Mouse (Mus musculus) MEL (cell line): ENCODE results near the gene Daam1. TPM values are rescaled to one million over a fixed set of nuclear protein-coding genes. Genes with fewer than 3 reads are reported as not detected.

Source experiments
- DNase-seq: peaks from one replicate; pipeline ENCODE4 v3.0.0; 2011; ENCODE audit warnings: low read depth, low spot score
- H3K27ac ChIP-seq: 2 replicates; pipeline ENCODE4 v1.5.1; 2012; ENCODE audit warnings: low read depth, mild to moderate bottlenecking, control low read depth, low read length, moderate library complexity; ENCODE audit not compliant: control insufficient read depth
- H3K27me3 ChIP-seq, 2 experiments: fragments of 150-350 bp in 1 of 2; sonication (generic) in 1 of 2; 2 replicates each; pipeline ENCODE4 v1.6.1; 2012; ENCODE audit warnings: low read length in 2 of 2, mild to moderate bottlenecking in 2 of 2, improper control_type of control experiment in 1 of 2, moderate library complexity in 1 of 2; ENCODE audit not compliant: insufficient read depth in 2 of 2, control insufficient read depth in 1 of 2
- H3K36me3 ChIP-seq, 2 experiments: 2 replicates each; pipeline ENCODE4 v1.6.1; 2012 to 2014; ENCODE audit warnings: low read length in 2 of 2, improper control_type of control experiment in 1 of 2, inconsistent platforms in 1 of 2, mild to moderate bottlenecking in 1 of 2; ENCODE audit not compliant: insufficient read depth in 2 of 2, control insufficient read depth in 1 of 2
- H3K4me1 ChIP-seq, 2 experiments: fragments of 150-350 bp in 1 of 2; sonication (generic) in 1 of 2; 2 replicates each; pipeline ENCODE4 v1.6.1; 2012; ENCODE audit warnings: low read length in 2 of 2, improper control_type of control experiment in 1 of 2, mild to moderate bottlenecking in 1 of 2; ENCODE audit not compliant: insufficient read depth in 2 of 2, control insufficient read depth in 1 of 2
- H3K4me3 ChIP-seq, 2 experiments: fragments of 150-350 bp in 1 of 2; sonication (generic) in 1 of 2; 2 replicates each; pipeline ENCODE4 v1.5.1; 2012; ENCODE audit warnings: low read depth in 2 of 2, low read length in 2 of 2, mild to moderate bottlenecking in 2 of 2, moderate library complexity in 2 of 2, control low read depth in 1 of 2, improper control_type of control experiment in 1 of 2; ENCODE audit not compliant: control insufficient read depth in 1 of 2, insufficient read depth in 1 of 2
- H3K79me2 ChIP-seq: 2 replicates; pipeline ENCODE4 v1.6.1; 2012; ENCODE audit warnings: mild to moderate bottlenecking, low read length, moderate library complexity; ENCODE audit not compliant: control insufficient read depth, poor library complexity, insufficient read depth
- H3K9ac ChIP-seq: 2 replicates; pipeline ENCODE4 v1.6.1; 2012; ENCODE audit warnings: low read depth, mild to moderate bottlenecking, control low read depth, low read length, moderate library complexity; ENCODE audit not compliant: control insufficient read depth, poor library complexity, severe bottlenecking
- H3K9me3 ChIP-seq: fragments of 150-350 bp; sonication (generic); replicated peaks from 2 replicates; pipeline ENCODE4 v1.6.1; 2012; ENCODE audit warnings: mild to moderate bottlenecking, low read length, improper control_type of control experiment, moderate library complexity; ENCODE audit not compliant: insufficient read depth
- CHD1 ChIP-seq: IDR thresholded peaks from 2 replicates; pipeline ENCODE4 v1.6.1; 2012; ENCODE audit warnings: low read depth, mild to moderate bottlenecking, inconsistent platforms, low read length, improper control_type of control experiment
- CHD2 ChIP-seq: IDR thresholded peaks from 2 replicates; pipeline ENCODE4 v1.6.1; 2011; ENCODE audit warnings: low read length, improper control_type of control experiment
- E2F4 ChIP-seq: IDR thresholded peaks from 2 replicates; pipeline ENCODE4 v1.6.1; 2011; ENCODE audit warnings: low read depth, low read length, improper control_type of control experiment, borderline replicate concordance
- ELF1 ChIP-seq: IDR thresholded peaks from 2 replicates; pipeline ENCODE4 v1.6.1; 2014; ENCODE audit warnings: low read depth, mild to moderate bottlenecking, inconsistent platforms, low read length, improper control_type of control experiment, moderate library complexity
- GATA1 ChIP-seq: IDR thresholded peaks from 2 replicates; pipeline ENCODE4 v1.6.1; 2011; ENCODE audit warnings: low read depth, low read length, improper control_type of control experiment
- KAT2A ChIP-seq: conservative IDR thresholded peaks from 2 replicates; pipeline ENCODE4 v1.6.1; 2012; ENCODE audit warnings: low read depth, low read length, improper control_type of control experiment, inconsistent platforms
- MAX ChIP-seq: IDR thresholded peaks from 2 replicates; pipeline ENCODE4 v1.6.1; 2011; ENCODE audit warnings: low read length, improper control_type of control experiment
- MAZ ChIP-seq: IDR thresholded peaks from 2 replicates; pipeline ENCODE4 v1.6.1; 2012; ENCODE audit warnings: low read depth, mild to moderate bottlenecking, inconsistent platforms, low read length, improper control_type of control experiment
- MEF2A ChIP-seq: IDR thresholded peaks from 2 replicates; pipeline ENCODE4 v1.6.1; 2014; ENCODE audit warnings: low read depth, mild to moderate bottlenecking, inconsistent platforms, low read length, improper control_type of control experiment; ENCODE audit not compliant: poor library complexity, insufficient replicate concordance, severe bottlenecking; ENCODE audit errors: extremely low read depth
- MYB ChIP-seq: IDR thresholded peaks from 2 replicates; pipeline ENCODE4 v1.6.1; 2011; ENCODE audit warnings: mild to moderate bottlenecking, low read depth, low read length, improper control_type of control experiment
- NELFE ChIP-seq: IDR thresholded peaks from 2 replicates; pipeline ENCODE4 v1.6.1; 2011; ENCODE audit warnings: low read depth, low read length, improper control_type of control experiment
- NRF1 ChIP-seq: IDR thresholded peaks from 2 replicates; pipeline ENCODE4 v1.6.1; 2014; ENCODE audit warnings: low read depth, mild to moderate bottlenecking, inconsistent platforms, low read length, improper control_type of control experiment, moderate library complexity; ENCODE audit not compliant: poor library complexity, insufficient read depth, severe bottlenecking
- POLR2A ChIP-seq, 2 experiments: IDR thresholded peaks; 2 replicates each; pipeline ENCODE4 v1.6.1; 2011 to 2012; ENCODE audit warnings: low read length in 2 of 2, mild to moderate bottlenecking in 2 of 2, control low read depth in 1 of 2, improper control_type of control experiment in 1 of 2, low read depth in 1 of 2, moderate library complexity in 1 of 2; ENCODE audit not compliant: control insufficient read depth in 1 of 2, insufficient read depth in 1 of 2, poor library complexity in 1 of 2
- POLR2AphosphoS2 ChIP-seq: IDR thresholded peaks from 2 replicates; pipeline ENCODE4 v1.6.1; 2011; ENCODE audit warnings: low read length, improper control_type of control experiment
- POLR2AphosphoS5 ChIP-seq: IDR thresholded peaks from 2 replicates; pipeline ENCODE4 v1.6.1; 2012; ENCODE audit warnings: low read depth, borderline replicate concordance, mild to moderate bottlenecking, inconsistent platforms, low read length, moderate library complexity, mixed read lengths
- RCOR1 ChIP-seq: IDR thresholded peaks from 2 replicates; pipeline ENCODE4 v1.6.1; 2012; ENCODE audit warnings: low read depth, mild to moderate bottlenecking, inconsistent platforms, low read length, improper control_type of control experiment
- SIN3A ChIP-seq: IDR thresholded peaks from 2 replicates; pipeline ENCODE4 v1.6.1; 2012; ENCODE audit warnings: low read length, improper control_type of control experiment, inconsistent platforms
- TAL1 ChIP-seq: IDR thresholded peaks from 2 replicates; pipeline ENCODE4 v1.6.1; 2012; ENCODE audit warnings: mild to moderate bottlenecking, inconsistent platforms, low read length, moderate library complexity, mixed read lengths
- TCF12 ChIP-seq: IDR thresholded peaks from 2 replicates; pipeline ENCODE4 v1.6.1; 2014; ENCODE audit warnings: low read depth, mild to moderate bottlenecking, inconsistent platforms, low read length, improper control_type of control experiment, moderate library complexity
- ZMIZ1 ChIP-seq: IDR thresholded peaks from 2 replicates; pipeline ENCODE4 v1.6.1; 2012; ENCODE audit warnings: low read depth, mild to moderate bottlenecking, inconsistent platforms, low read length, improper control_type of control experiment, moderate library complexity
- ZNF384 ChIP-seq: IDR thresholded peaks from 2 replicates; pipeline ENCODE4 v1.6.1; 2012; ENCODE audit warnings: low read depth, mild to moderate bottlenecking, inconsistent platforms, low read length, improper control_type of control experiment
- polyA plus RNA-seq, 2 experiments: library from polyadenylated mRNA; stranded (reverse) in 1 of 2; unstranded in 1 of 2; fragments of >175 nt in 1 of 2; fragments of >200 nt in 1 of 2; gene quantifications; 2 replicates each; pipeline versions ENCODE4 v1.2.1 to v1.2.4; 2012; ENCODE audit warnings: low replicate concordance in 2 of 2, low read depth in 1 of 2; ENCODE audit not compliant: insufficient read length in 2 of 2, insufficient read depth in 1 of 2, missing spikeins in 1 of 2
- total RNA-seq: library from RNA; depleted of rRNA; stranded (reverse); fragments of 300-350 nt; gene quantifications from 2 replicates; pipeline ENCODE4 v1.2.3, GENCODE M21; 2012

The Daam1 gene
- total and polyA plus RNA-seq, 3 experiments = 9.2 to 12.0 TPM; not detected in 1

- Histone ChIP-seq H3K4me3 (no peak overlapping the region), H3K27me3 (no peaks in the 10 kb centered on the region), H3K9ac (no peak overlapping the region), H3K4me1 (peaks cover 0 to 7% of the 10 kb centered on the region in 2 experiments; a peak in 2 of 4 replicates), H3K79me2 (no peaks in the 10 kb centered on the region), H3K36me3 (peaks cover 0 to 9% of the 10 kb centered on the region in 2 experiments; a peak in 2 of 4 replicates), H3K27ac (no peak overlapping the region), H3K9me3 (no peaks in the 10 kb centered on the region)
- DNase-seq = peak; percentile 8
- TF ChIP-seq ZNF384 = no peak
- no peak for TF ChIP-seq MYB
- no peak for TF ChIP-seq POLR2AphosphoS2
- TF ChIP-seq MEF2A = no peak
- TF ChIP-seq MAX = no peak
- TF ChIP-seq KAT2A = no peak
- TF ChIP-seq GATA1 = no peak
- TF ChIP-seq NRF1 = no peak
- TF ChIP-seq NELFE = no peak
- TF ChIP-seq POLR2AphosphoS5 = no peak
- TF ChIP-seq POLR2A (IDR thresholded peaks at IDR 0.05; ENCODE audit: control insufficient read depth in 1 of 2, insufficient read depth in 1 of 2, low read depth in 1 of 2, low read length in 2 of 2, poor library complexity in 1 of 2) = no peak
- TF ChIP-seq CHD1 = no peak
- TF ChIP-seq TCF12 = no peak
Observed at GRCm38 (mm10) chr12:72036097-72036661, 205.3 kb downstream of the Daam1 start.

DNA sequence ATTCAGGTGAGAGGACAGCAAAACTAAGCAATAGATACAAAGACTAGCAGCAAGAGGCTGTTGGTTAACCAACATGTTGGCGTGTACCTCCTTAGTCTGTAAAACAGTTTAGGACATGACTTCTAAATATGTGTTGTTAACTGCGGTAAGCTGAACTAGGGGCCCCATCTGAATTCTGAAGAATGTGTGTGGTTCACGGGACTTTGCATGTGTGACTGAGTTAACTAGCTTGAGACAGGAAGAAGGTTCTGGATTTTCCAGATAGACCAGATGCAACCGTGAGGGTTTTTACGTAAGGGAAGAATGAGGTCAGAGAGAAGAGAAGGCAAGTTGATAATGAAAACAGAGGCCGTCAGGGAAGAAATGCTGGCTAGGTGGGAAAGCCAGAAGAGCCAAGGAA lies 206.2 kb downstream of the Daam1 start:
- Histone ChIP-seq H3K79me2 (no peaks in the 10 kb centered on the region), H3K27ac (no peak overlapping the region), H3K9ac (no peak overlapping the region), H3K9me3 (no peaks in the 10 kb centered on the region), H3K36me3 (peaks cover 0 to 9% of the 10 kb centered on the region in 2 experiments; a peak in 2 of 4 replicates), H3K27me3 (no peaks in the 10 kb centered on the region), H3K4me3 (no peak overlapping the region), H3K4me1 (peaks cover 0 to 7% of the 10 kb centered on the region in 2 experiments; a peak in 2 of 4 replicates)
- DNase-seq = no peak
- no peak for TF ChIP-seq TCF12
- no peak for TF ChIP-seq SIN3A
- TF ChIP-seq E2F4 = no peak
- TF ChIP-seq ELF1 = no peak
- TF ChIP-seq POLR2AphosphoS5 = no peak
- no peak for TF ChIP-seq TAL1
- TF ChIP-seq CHD2 = no peak
- TF ChIP-seq RCOR1 = no peak
- no peak for TF ChIP-seq NELFE
- TF ChIP-seq MAZ = no peak
- no peak for TF ChIP-seq NRF1
- TF ChIP-seq ZMIZ1 = no peak
- TF ChIP-seq POLR2A (IDR thresholded peaks at IDR 0.05; ENCODE audit: control insufficient read depth in 1 of 2, insufficient read depth in 1 of 2, low read depth in 1 of 2, low read length in 2 of 2, poor library complexity in 1 of 2) = no peak
